In genomic region chr9:91227673-91228440, GRCm38 (mm10) we compare ENCODE assay signal across 16 mouse cellular contexts.
DNase-seq lines count a peak whose midpoint lies in the region; ATAC-seq and TF ChIP-seq lines count a peak whose summit lies in the region.
"Had no signal": no experiment of that assay in that cellular context is flagged by ENCODE, and none has a peak within 500 bp of the region (broad histone marks: within the 10 kb centered on the region; RNA-seq: fewer than 3 reads in every experiment).

No protein-coding gene starts in this region.

- H3K27ac ChIP-seq in hindbrain, embryonic 12.5 days = no peak overlapping the region
- no peak overlapping the region for H3K27ac ChIP-seq in midbrain, embryonic 14.5 days (replicated peaks; ENCODE audit: low read depth, low read length)
- no peak overlapping the region for H3K27ac ChIP-seq in heart, embryonic 12.5 days (ENCODE audit: poor library complexity, severe bottlenecking)
- H3K27ac ChIP-seq: heart, embryonic 15.5 days; liver, embryonic 13.5 days had no signal

- H3K4me1 ChIP-seq in hindbrain, embryonic 12.5 days = peaks cover 5% of the 10 kb centered on the region
- peaks cover 6% of the 10 kb centered on the region; the same call in 1 of the 2 replicates for H3K4me1 ChIP-seq in midbrain, embryonic 14.5 days (ENCODE audit: control insufficient read depth, insufficient read depth, low read length)
- no peaks in the 10 kb centered on the region for H3K4me1 ChIP-seq in heart, embryonic 12.5 days (replicated peaks)
- H3K4me1 ChIP-seq: heart, embryonic 15.5 days; liver, embryonic 13.5 days had no signal

- DNase-seq in Muller cell, postnatal 12 days (ENCODE audit: inconsistent ontology term) = peak; percentile 6
- DNase-seq in brain, embryonic 14.5 days (ENCODE audit: low read depth) = peak; percentile 77
- DNase-seq in midbrain, embryonic 14.5 days = peak; percentile 58
- no peak for DNase-seq in layer of hippocampus, postnatal 14 days (ENCODE audit: low spot score in 2 of 2)
- no peak for DNase-seq in spleen, postnatal 36 days (ENCODE audit: low spot score in 2 of 2)
- no peak for DNase-seq in adrenal gland, adult 8-10 months
- DNase-seq: adrenal gland, postnatal 10 days; gastrocnemius, postnatal 25 days; kidney, postnatal 25 days; liver, embryonic 13.5 days; lung, postnatal 36 days; right cerebral cortex, adult 18-20 months; thymus, adult 18-20 months had no signal

- TF ChIP-seq CTCF in brain, embryonic 14.5 days (IDR thresholded peaks at IDR 0.05; ENCODE audit: borderline replicate concordance, extremely low read depth, insufficient read depth, insufficient read length) = no peak

- H3K9ac ChIP-seq in hindbrain, embryonic 12.5 days = no peak overlapping the region
- H3K9ac ChIP-seq in midbrain, embryonic 14.5 days (replicated peaks; ENCODE audit: low read length) = no peak overlapping the region
- H3K9ac ChIP-seq in heart, embryonic 12.5 days = no peak overlapping the region
- H3K9ac ChIP-seq: heart, embryonic 15.5 days; liver, embryonic 13.5 days had no signal

- H3K27me3 ChIP-seq in hindbrain, embryonic 12.5 days = no peaks in the 10 kb centered on the region
- no peaks in the 10 kb centered on the region for H3K27me3 ChIP-seq in midbrain, embryonic 14.5 days (ENCODE audit: control insufficient read depth, insufficient read depth, low read length)
- H3K27me3 ChIP-seq in heart, embryonic 12.5 days (replicated peaks) = no peaks in the 10 kb centered on the region
- H3K27me3 ChIP-seq: heart, embryonic 15.5 days; liver, embryonic 13.5 days had no signal

- H3K9me3 ChIP-seq in hindbrain, embryonic 12.5 days (replicated peaks) = no peaks in the 10 kb centered on the region
- H3K9me3 ChIP-seq in midbrain, embryonic 14.5 days (ENCODE audit: control insufficient read depth, low read length) = no peaks in the 10 kb centered on the region
- no peaks in the 10 kb centered on the region for H3K9me3 ChIP-seq in heart, embryonic 12.5 days (replicated peaks)
- H3K9me3 ChIP-seq: heart, embryonic 15.5 days; liver, embryonic 13.5 days had no signal

- WGBS in hindbrain, embryonic 12.5 days = 40% methylated on average over 10 of the region's 10 CpGs
- whole genome bisulfite sequencing in midbrain, embryonic 14.5 days = 30% methylated on average over 10 of the region's 10 CpGs
- 56% methylated on average over 10 of the region's 10 CpGs for WGBS in heart, embryonic 12.5 days

- no peak overlapping the region for H3K4me3 ChIP-seq in hindbrain, embryonic 12.5 days
- 0 out of 2 replicates have a peak overlapping the region, but pooled peaks have one; percentile 12 for H3K4me3 ChIP-seq in midbrain, embryonic 14.5 days (replicated peaks; ENCODE audit: low read depth, low read length)
- H3K4me3 ChIP-seq in heart, embryonic 12.5 days = no peak overlapping the region
- H3K4me3 ChIP-seq: heart, embryonic 15.5 days; liver, embryonic 13.5 days had no signal

- ATAC-seq in hindbrain, embryonic 12.5 days (ENCODE audit: low FRiP score) = peak; percentile 84
- ATAC-seq in midbrain, embryonic 14.5 days (ENCODE audit: low FRiP score, low TSS enrichment) = peak; percentile 80
- no peak for ATAC-seq in heart, embryonic 12.5 days (ENCODE audit: insufficient number of reproducible peaks, low FRiP score)

- H3K36me3 ChIP-seq in hindbrain, embryonic 12.5 days = no peaks in the 10 kb centered on the region
- no peaks in the 10 kb centered on the region for H3K36me3 ChIP-seq in midbrain, embryonic 14.5 days (ENCODE audit: control insufficient read depth, insufficient read depth, low read length)
- H3K36me3 ChIP-seq in heart, embryonic 12.5 days = no peaks in the 10 kb centered on the region
- H3K36me3 ChIP-seq: heart, embryonic 15.5 days; liver, embryonic 13.5 days had no signal

- peak overlapping the region; percentile 24; the same call in 1 of the 2 replicates for H3K4me2 ChIP-seq in hindbrain, embryonic 12.5 days (replicated peaks)
- H3K4me2 ChIP-seq in midbrain, embryonic 14.5 days (ENCODE audit: low read length) = peak overlapping the region; percentile 33
- no peak overlapping the region for H3K4me2 ChIP-seq in heart, embryonic 12.5 days
- H3K4me2 ChIP-seq: heart, embryonic 15.5 days; liver, embryonic 13.5 days had no signal

- TF ChIP-seq POLR2A in brain, embryonic 14.5 days (IDR thresholded peaks at IDR 0.05; ENCODE audit: borderline replicate concordance, extremely low read depth, insufficient read depth, insufficient read length, poor library complexity, severe bottlenecking) = no peak

Comparison
In these comparisons a context has a peak if more than half of its experiments do, and no peak if none do; other contexts are left out.
1. DNase-seq: peak in Muller cell, postnatal 12 days (single experiment), brain, embryonic 14.5 days (single experiment) and midbrain, embryonic 14.5 days (single experiment); none in layer of hippocampus, postnatal 14 days (0 of 2), spleen, postnatal 36 days (0 of 2) and adrenal gland, adult 8-10 months (single experiment).